Mouse (Mus musculus): ENCODE results near the gene Gm9903. TPM values are rescaled to one million over a fixed set of nuclear protein-coding genes. Genes with fewer than 3 reads are reported as not detected.

Gene Gm9903
- total and polyA plus RNA-seq, 3 experiments, result 1.0 to 2.5 (median 1.1) TPM

- no peak overlapping the region for H3K27ac ChIP-seq
- DNase-seq, result no peak
- TF ChIP-seq POLR2A (IDR thresholded peaks at IDR 0.05; ENCODE audit: insufficient read depth, low read depth, low read length), result no peak
- TF ChIP-seq EP300 (IDR thresholded peaks at IDR 0.05; ENCODE audit: insufficient read depth, low read depth, low read length), result no peak
- no peak for TF ChIP-seq CTCF (IDR thresholded peaks at IDR 0.05)
- intact Hi-C loops (cut with DNase I), result loop anchor here (5.0 to 10.0 kb wide), 4 partner anchors 127 to 709 kb away; partner anchors contain the start of genes Fam193a, Letm1, Mxd4 and Nelfa
- no peaks in the 10 kb centered on the region for H3K79me2 ChIP-seq (replicated peaks; ENCODE audit: control insufficient read depth, insufficient read depth, low read length)
- peaks cover 8% of the 10 kb centered on the region for H3K4me1 ChIP-seq (ENCODE audit: control insufficient read depth, insufficient read depth, low read length)
- H3K4me3 ChIP-seq, result no peak overlapping the region
- 88% methylated on average over 10 of the region's 10 CpGs for WGBS
- peaks cover 8% of the 10 kb centered on the region; the same call in 1 of the 2 replicates for H3K36me3 ChIP-seq (ENCODE audit: control insufficient read depth, insufficient read depth, low read length)
- H3K27me3 ChIP-seq (ENCODE audit: control insufficient read depth, insufficient read depth, low read length), result no peaks in the 10 kb centered on the region
- H3K9ac ChIP-seq (ENCODE audit: low read depth, low read length), result no peak overlapping the region
These were observed 25.6 kb downstream of the Gm9903 start for GRCm38 (mm10) chr5:33655251-33655840.

DNA sequence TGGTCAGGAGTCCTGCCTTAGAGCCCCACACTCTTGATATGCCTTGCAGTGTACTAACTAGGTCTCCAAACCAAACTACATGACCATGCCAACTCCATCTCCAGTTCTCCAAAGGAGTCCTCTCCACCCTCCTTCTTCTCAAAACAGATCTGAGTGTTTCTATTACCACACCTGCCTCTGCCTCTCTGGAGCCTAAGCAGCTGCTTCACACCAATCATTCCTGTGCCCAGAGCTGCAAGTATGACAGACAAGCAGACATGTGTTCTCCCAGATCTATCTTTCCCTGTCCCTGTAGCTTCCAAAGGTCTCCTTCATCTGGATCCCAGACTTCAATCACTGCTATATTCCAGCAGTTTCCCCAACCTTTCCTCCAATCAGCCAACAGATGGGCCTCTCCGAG lies 27.0 kb downstream of the Gm9903 start:
- TF ChIP-seq POLR2A (IDR thresholded peaks at IDR 0.05; ENCODE audit: insufficient read depth, low read depth, low read length), result no peak
- no peak for TF ChIP-seq CTCF (IDR thresholded peaks at IDR 0.05)
- no peaks in the 10 kb centered on the region for H3K27me3 ChIP-seq (ENCODE audit: control insufficient read depth, insufficient read depth, low read length)
- peak overlapping the region; percentile 81 for H3K9ac ChIP-seq (ENCODE audit: low read depth, low read length)
- H3K36me3 ChIP-seq (ENCODE audit: control insufficient read depth, insufficient read depth, low read length), result no peaks in the 10 kb centered on the region
- H3K4me3 ChIP-seq, result peak overlapping the region; percentile 71
- no peak for DNase-seq
- intact Hi-C loops (cut with DNase I), result loop anchor here (5.0 to 10.0 kb wide), 4 partner anchors 126 to 708 kb away; partner anchors contain the start of genes Fam193a, Letm1, Mxd4 and Nelfa
- WGBS, result 7% methylated on average over 1 of the region's 1 CpGs
- H3K4me1 ChIP-seq (ENCODE audit: control insufficient read depth, insufficient read depth, low read length), result peaks cover 8% of the 10 kb centered on the region
- no peaks in the 10 kb centered on the region for H3K79me2 ChIP-seq (replicated peaks; ENCODE audit: control insufficient read depth, insufficient read depth, low read length)
- peak overlapping the region; percentile 100 for H3K27ac ChIP-seq

GRCm38 (mm10) chr5:33657251-33657786 lies 27.6 kb downstream of the Gm9903 start:
- Histone ChIP-seq H3K79me2 (replicated peaks; ENCODE audit: control insufficient read depth, insufficient read depth, low read length) (no peaks in the 10 kb centered on the region), H3K9ac (ENCODE audit: low read depth, low read length) (peak overlapping the region; percentile 81), H3K27me3 (ENCODE audit: control insufficient read depth, insufficient read depth, low read length) (no peaks in the 10 kb centered on the region), H3K36me3 (ENCODE audit: control insufficient read depth, insufficient read depth, low read length) (no peaks in the 10 kb centered on the region), H3K27ac (peak overlapping the region; percentile 100), H3K4me1 (ENCODE audit: control insufficient read depth, insufficient read depth, low read length) (peaks cover 8% of the 10 kb centered on the region), H3K4me3 (peak overlapping the region; percentile 71)
- TF ChIP-seq CTCF (IDR thresholded peaks at IDR 0.05) (no peak), EP300 (IDR thresholded peaks at IDR 0.05; ENCODE audit: insufficient read depth, low read depth, low read length) (no peak), POLR2A (IDR thresholded peaks at IDR 0.05; ENCODE audit: insufficient read depth, low read depth, low read length) (no peak)
- no peak for DNase-seq
- intact Hi-C loops (cut with DNase I), result loop anchor here (5.0 to 10.0 kb wide), 4 partner anchors 125 to 707 kb away; partner anchors contain the start of genes Fam193a, Letm1, Mxd4 and Nelfa
- WGBS, result under 1% methylated on average over 32 of the region's 32 CpGs

- H3K27ac ChIP-seq, result peak within 1 kb of the TSS; percentile 100
- H3K79me2 ChIP-seq (replicated peaks; ENCODE audit: control insufficient read depth, insufficient read depth, low read length), result no peaks in the 10 kb centered on the region
- H3K4me3 ChIP-seq, result peak within 1 kb of the TSS; percentile 71
- H3K9ac ChIP-seq (ENCODE audit: low read depth, low read length), result peak within 1 kb of the TSS; percentile 81
- H3K4me1 ChIP-seq (ENCODE audit: control insufficient read depth, insufficient read depth, low read length), result peaks cover 5% of the 10 kb centered on the region
- peak; percentile 11; the same call in 1 of the 2 replicates for TF ChIP-seq CTCF (IDR thresholded peaks at IDR 0.05)
- peak; percentile 47 for TF ChIP-seq EP300 (IDR thresholded peaks at IDR 0.05; ENCODE audit: insufficient read depth, low read depth, low read length)
- TF ChIP-seq POLR2A (IDR thresholded peaks at IDR 0.05; ENCODE audit: insufficient read depth, low read depth, low read length), result peak; percentile 87
- peak; percentile 95 to 99 for DNase-seq
- intact Hi-C loops (cut with DNase I), result loop anchor here (5.0 to 10.0 kb wide), 4 partner anchors 124 to 707 kb away; partner anchors contain the start of genes Fam193a, Letm1, Mxd4 and Nelfa
- 0% methylated on average over 60 of the region's 60 CpGs for WGBS
- no peaks in the 10 kb centered on the region for H3K36me3 ChIP-seq (ENCODE audit: control insufficient read depth, insufficient read depth, low read length)
- H3K27me3 ChIP-seq (ENCODE audit: control insufficient read depth, insufficient read depth, low read length), result no peaks in the 10 kb centered on the region
These were observed 28.3 kb downstream of the Gm9903 start, which contains the start of the genes Tacc3 and Tmem129 for GRCm38 (mm10) chr5:33657787-33658663. TSS of gene Tacc3 (plus strand) at chr5:33658128. TSS of gene Tmem129 (minus strand) at chr5:33658416.

DNA sequence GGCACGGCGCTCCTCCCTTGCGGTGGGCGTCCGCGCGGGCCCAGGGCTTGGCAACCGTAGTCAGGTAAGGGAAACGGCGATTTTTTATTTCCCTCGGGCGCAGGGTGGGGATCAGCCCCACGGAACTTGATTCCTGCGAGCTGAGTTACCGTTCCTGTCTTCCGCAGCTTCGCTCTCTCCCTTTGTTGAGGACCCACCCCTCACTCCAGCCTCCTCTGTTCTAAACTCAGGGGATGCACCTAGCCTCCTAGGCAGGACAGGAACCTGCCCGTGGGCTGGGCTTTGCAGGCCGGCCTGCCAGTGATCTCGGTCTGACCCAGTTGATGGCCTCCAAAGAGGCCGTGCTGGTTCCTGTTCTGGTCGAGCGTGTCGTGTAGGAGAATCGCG lies 28.9 kb downstream of the Gm9903 start:
- Histone ChIP-seq H3K36me3 (ENCODE audit: control insufficient read depth, insufficient read depth, low read length) (no peaks in the 10 kb centered on the region), H3K9ac (ENCODE audit: low read depth, low read length) (0 out of 2 replicates have a peak overlapping the region, but pooled peaks have one; percentile 31), H3K4me1 (ENCODE audit: control insufficient read depth, insufficient read depth, low read length) (peaks cover 5% of the 10 kb centered on the region), H3K79me2 (replicated peaks; ENCODE audit: control insufficient read depth, insufficient read depth, low read length) (no peaks in the 10 kb centered on the region), H3K27ac (peak overlapping the region; percentile 100; the same call in 1 of the 2 replicates), H3K27me3 (ENCODE audit: control insufficient read depth, insufficient read depth, low read length) (no peaks in the 10 kb centered on the region), H3K4me3 (peak overlapping the region; percentile 71)
- intact Hi-C loops (cut with DNase I), result loop anchor here (5.0 to 10.0 kb wide), 4 partner anchors 124 to 706 kb away; partner anchors contain the start of genes Fam193a, Letm1, Mxd4 and Nelfa
- DNase-seq, result no peak
- WGBS, result 1% methylated on average over 26 of the region's 26 CpGs
- no peak for TF ChIP-seq EP300 (IDR thresholded peaks at IDR 0.05; ENCODE audit: insufficient read depth, low read depth, low read length)
- no peak for TF ChIP-seq CTCF (IDR thresholded peaks at IDR 0.05)
- TF ChIP-seq POLR2A (IDR thresholded peaks at IDR 0.05; ENCODE audit: insufficient read depth, low read depth, low read length), result no peak

Measured in heart, adult 2 months (tissue).